Mouse (Mus musculus) urinary bladder, postnatal 10 days (tissue): ENCODE measurements around the gene Lysmd2.
"Not testable (repeated sequence)": the region's sequence is repeated elsewhere in the genome, so short reads cannot be mapped to it uniquely, and the experiment has no call there.

Source experiments
- DNase-seq: peaks from one replicate; pipeline ENCODE4 v3.0.0; 2022; ENCODE audit warnings: low spot score

Gene Lysmd2

GRCm38 (mm10) chr9:75626308-75626604 lies 715 bp downstream of the Lysmd2 start:
- DNase-seq = no peak

- no peak for DNase-seq
Observed at GRCm38 (mm10) chr9:75630823-75631454, 5.4 kb downstream of the Lysmd2 start.

GRCm38 (mm10) chr9:75632111-75632510 lies 6.6 kb downstream of the Lysmd2 start:
- DNase-seq = no peak

- no peak for DNase-seq
Observed at GRCm38 (mm10) chr9:75632902-75633301, 7.4 kb downstream of the Lysmd2 start.

GRCm38 (mm10) chr9:75633603-75634002 lies 8.1 kb downstream of the Lysmd2 start:
- DNase-seq = no peak

DNA sequence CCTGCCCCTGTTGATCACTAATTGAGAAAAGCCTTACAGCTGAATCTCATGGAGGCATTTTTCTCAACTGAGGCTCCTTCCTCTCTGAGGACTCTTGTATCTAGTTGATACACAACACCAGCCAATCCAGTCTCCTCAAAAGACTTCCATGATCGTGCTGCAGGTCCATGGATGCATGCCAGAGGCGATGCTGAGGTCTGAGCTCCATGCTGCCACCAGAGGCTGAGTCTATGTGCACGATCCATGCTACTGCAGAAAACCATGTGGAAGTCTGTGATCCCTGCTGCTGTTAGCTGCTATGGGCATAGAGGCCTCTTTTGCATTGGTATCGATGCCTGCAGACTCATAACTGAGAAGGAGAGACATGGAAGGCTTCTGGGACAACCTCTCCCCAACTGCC lies 8.7 kb downstream of the Lysmd2 start:
- no peak for DNase-seq

DNA sequence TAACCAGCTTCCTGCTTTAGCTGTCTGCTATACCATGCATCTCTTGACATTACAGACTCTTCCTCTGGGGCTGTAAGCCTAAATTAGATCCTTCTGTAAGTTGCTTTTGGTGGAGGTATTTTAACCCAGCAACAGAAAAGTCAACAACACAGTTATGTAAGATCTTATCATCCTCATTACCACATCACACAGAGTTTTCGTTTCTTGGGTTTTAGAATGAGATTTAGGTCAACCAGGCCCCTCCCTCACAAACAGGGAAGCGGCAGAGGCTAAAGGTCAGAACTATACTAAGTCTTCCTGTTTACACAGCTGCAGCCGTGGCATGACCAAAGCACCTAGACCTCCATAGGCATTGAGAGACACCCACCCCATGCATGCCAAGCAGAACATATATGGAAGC lies 19.9 kb downstream of the Lysmd2 start:
- DNase-seq = no peak

DNA sequence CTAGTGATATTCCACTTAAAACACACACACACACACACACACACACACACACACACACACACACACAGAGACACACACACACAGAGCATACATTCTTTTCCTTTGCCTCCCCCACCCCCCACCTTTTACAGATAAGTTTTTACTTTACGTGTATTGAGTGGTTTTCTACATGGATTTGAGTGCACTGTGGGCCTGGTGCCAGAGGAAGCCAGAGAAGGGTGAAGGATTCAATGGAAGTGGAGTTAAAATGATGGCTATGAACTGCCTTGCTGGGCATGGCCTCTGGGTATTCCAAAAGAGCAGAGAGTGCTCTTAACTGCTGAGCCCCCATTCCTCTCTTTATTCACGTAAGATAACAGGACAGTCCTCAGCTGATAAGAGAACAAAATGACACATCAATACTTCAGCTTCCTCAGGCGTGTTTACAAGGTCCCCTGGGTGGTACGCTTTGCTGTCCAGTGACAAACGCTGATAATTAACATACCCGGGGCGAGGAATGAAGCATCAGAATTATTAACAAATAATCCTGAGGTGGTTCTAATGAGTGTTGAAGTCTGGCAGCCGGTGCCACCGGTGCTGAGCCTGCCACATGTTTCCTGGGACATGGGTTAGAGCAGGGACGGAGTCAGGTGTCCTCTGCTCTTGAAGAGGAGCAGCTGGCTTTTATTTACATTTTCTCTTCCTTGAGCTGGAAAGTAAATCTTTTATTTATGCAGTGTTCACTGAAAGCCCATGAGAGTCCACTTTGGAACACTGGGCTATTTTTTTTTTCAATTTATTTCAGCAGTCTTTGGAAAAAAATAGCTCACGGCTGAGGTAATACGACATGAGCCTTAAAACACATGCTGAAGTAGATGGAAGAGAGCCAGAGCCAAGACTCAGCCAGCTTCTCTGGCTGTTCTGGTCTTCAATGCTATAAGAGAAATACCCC lies 28.7 kb downstream of the Lysmd2 start:
- DNase-seq = no peak

- not testable (repeated sequence) for DNase-seq
Observed at GRCm38 (mm10) chr9:75656456-75656855, 30.9 kb downstream of the Lysmd2 start.

DNA sequence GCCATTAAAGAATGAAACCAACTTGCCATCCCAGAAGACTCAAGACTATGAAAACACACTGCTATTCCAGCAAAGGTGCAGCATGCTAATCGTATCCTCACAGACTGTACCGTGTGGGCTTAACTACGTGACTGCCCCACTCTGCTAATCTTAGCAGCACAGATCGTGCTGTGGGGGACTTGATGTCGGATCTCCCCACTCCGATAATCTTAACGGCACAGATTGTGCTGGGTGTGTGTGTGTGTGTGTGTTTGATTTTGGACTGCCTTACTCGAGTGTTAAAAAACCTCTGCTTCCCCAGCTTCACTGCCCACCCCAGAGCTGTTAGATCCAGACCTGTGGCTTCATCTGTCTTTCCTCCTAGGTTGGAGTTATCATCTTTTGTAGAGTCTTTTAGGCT lies 35.4 kb downstream of the Lysmd2 start:
- DNase-seq = no peak

DNA sequence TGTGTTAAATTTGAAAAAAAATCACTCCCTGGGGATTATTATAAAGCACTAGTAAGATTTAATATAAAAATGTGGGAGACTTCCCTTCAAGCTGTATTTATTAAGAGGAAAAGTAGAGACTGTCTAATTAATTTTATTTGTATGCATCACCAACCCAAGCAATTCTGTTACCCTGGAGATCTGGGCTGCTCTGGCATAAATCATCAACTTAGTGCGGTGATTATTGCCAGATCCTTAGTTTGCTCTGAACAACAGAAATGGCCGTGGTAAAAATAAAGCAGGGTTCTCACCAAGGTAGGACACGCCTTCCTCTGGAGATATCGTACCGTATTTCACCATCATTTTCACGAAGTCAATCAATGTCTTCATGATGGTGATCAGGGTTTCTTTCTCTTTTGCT lies 39.8 kb downstream of the Lysmd2 start:
- no peak for DNase-seq

- DNase-seq = no peak
Observed at GRCm38 (mm10) chr9:75666612-75667011, 41.1 kb downstream of the Lysmd2 start.

GRCm38 (mm10) chr9:75672769-75673168 lies 47.2 kb downstream of the Lysmd2 start:
- no peak for DNase-seq

GRCm38 (mm10) chr9:75676226-75676625 lies 50.7 kb downstream of the Lysmd2 start:
- DNase-seq = no peak

GRCm38 (mm10) chr9:75678341-75678740 lies 52.8 kb downstream of the Lysmd2 start:
- DNase-seq = no peak

GRCm38 (mm10) chr9:75679629-75680028 lies 54.1 kb downstream of the Lysmd2 start:
- DNase-seq = no peak

DNA sequence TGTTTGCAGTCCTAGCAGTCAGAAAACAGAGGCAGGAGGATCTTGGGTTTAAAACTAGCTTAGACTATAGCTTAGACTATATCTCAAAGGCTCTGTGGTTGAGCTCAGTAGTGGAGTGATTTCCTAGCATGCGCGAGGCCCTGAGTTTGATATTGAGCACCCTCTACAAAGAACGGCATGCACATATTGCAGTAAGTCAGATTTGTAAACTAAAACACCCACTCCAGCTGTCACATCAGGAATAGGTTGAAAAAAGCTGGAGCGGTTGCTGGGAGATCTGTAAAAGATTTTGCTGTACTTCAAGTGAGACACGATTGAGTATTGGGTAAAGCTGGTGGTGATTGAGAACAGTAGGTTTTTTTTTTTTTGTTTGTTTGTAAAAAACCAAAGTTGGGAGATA lies 55.1 kb downstream of the Lysmd2 start:
- no peak for DNase-seq

- peak; percentile 27 for DNase-seq
Observed at GRCm38 (mm10) chr9:75683426-75684191, 58.1 kb downstream of the Lysmd2 start, which contains the start of gene Scg3. Scg3 (minus strand) TSS chr9:75684056.

DNA sequence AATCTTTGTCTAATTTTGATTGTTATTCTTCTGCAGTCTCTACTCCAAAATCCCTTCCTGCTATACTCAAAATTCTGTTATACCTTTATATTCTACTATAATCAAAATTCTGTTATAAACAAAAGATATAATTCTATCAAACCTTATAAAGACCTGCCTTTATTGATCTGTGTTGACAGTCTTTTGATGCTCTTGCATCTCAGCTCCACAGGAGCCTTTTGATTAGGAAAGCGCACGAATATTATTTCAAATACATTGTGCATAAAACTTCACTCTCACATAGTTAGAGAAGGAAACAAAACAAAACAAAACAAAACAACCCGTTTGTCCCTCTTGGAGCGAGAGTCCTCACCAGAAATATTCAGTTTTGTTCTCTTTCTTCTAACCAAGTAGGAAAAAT lies 58.8 kb downstream of the Lysmd2 start:
- DNase-seq = no peak

DNA sequence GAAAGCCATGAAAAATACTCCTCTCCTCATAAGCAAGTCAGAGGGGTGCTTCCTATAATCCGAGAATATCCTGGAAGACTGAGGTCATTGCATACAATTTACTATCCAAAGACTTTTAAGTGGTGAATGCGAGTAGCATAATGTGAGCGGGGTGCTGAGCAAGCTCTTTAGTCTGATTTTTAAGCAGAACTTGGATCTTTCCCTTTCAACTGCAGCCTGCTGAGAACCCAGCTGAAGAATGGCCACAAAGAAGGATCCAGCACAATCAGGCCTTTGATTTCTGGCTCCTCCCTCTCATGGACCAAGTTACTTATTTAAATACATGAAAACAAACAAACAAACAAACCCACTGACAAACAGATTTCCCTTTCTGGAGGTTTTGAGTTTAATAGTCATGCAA lies 59.2 kb downstream of the Lysmd2 start:
- no peak for DNase-seq
